Mouse (Mus musculus): ENCODE data around the gene Atad5.

GRCm38 (mm10) chr11:80173963-80174670, 84.9 kb downstream of the Atad5 start:
- TF ChIP-seq CTCF (IDR thresholded peaks at IDR 0.05) = no peak
- no peak for TF ChIP-seq EP300 (IDR thresholded peaks at IDR 0.05)

Data from lung, postnatal 0 days (tissue).